Mouse (Mus musculus) midbrain, embryonic 12.5 days (tissue): ENCODE data around the gene Vps33b. TPM values are rescaled to one million over a fixed set of nuclear protein-coding genes. Genes with fewer than 3 reads are reported as not detected.

Experiments used
- ATAC-seq: fragments of 200-750 bp; cut with Nextera tagmentation; 2 replicates; pipeline ENCODE4 v1.8.0; 2017; ENCODE audit warnings: low read depth, moderate TSS enrichment, moderate library complexity; ENCODE audit not compliant: low FRiP score
- H3K27ac ChIP-seq: fragments of 300-500 bp; sonication (generic); replicated peaks from 2 replicates; pipeline ENCODE4 v1.5.1; 2016; ENCODE audit warnings: mild to moderate bottlenecking
- H3K27me3 ChIP-seq: fragments of 300-500 bp; sonication (generic); 2 replicates; pipeline ENCODE4 v1.6.1; 2016; ENCODE audit warnings: mild to moderate bottlenecking
- H3K36me3 ChIP-seq: fragments of 300-500 bp; sonication (generic); 2 replicates; pipeline ENCODE4 v1.6.1; 2016
- H3K4me1 ChIP-seq: fragments of 300-500 bp; sonication (generic); 2 replicates; pipeline ENCODE4 v1.6.1; 2016
- H3K4me2 ChIP-seq: fragments of 300-500 bp; sonication (generic); replicated peaks from 2 replicates; pipeline ENCODE4 v1.6.1; 2016; ENCODE audit warnings: mild to moderate bottlenecking, moderate library complexity
- H3K4me3 ChIP-seq: fragments of 300-500 bp; sonication (generic); 2 replicates; pipeline ENCODE4 v1.5.1; 2016; ENCODE audit warnings: mild to moderate bottlenecking
- H3K9ac ChIP-seq: fragments of 300-500 bp; sonication (generic); replicated peaks from 2 replicates; pipeline ENCODE4 v1.6.1; 2016; ENCODE audit warnings: mild to moderate bottlenecking, moderate library complexity
- H3K9me3 ChIP-seq: fragments of 300-500 bp; sonication (generic); 2 replicates; pipeline ENCODE4 v1.6.1; 2016; ENCODE audit warnings: mild to moderate bottlenecking
- WGBS: fragments of 180-500 bp; shearing (Covaris S2); methylation state at CpG from one replicate; pipeline ENCODE4 v1.1.7; 2016; 5-methylcytosine and 5-hydroxymethylcytosine counted together
- polyA plus RNA-seq: library from polyadenylated mRNA; unstranded; fragments of >200 nt; fragmentation: Nextera tagmentation; extraction: Ambion mirVana; gene quantifications from 2 replicates; pipeline ENCODE4 v1.2.1, GENCODE M21; 2016

Gene Vps33b
- polyA plus RNA-seq: 18.5 and 21.4 TPM in 2 replicates

DNA sequence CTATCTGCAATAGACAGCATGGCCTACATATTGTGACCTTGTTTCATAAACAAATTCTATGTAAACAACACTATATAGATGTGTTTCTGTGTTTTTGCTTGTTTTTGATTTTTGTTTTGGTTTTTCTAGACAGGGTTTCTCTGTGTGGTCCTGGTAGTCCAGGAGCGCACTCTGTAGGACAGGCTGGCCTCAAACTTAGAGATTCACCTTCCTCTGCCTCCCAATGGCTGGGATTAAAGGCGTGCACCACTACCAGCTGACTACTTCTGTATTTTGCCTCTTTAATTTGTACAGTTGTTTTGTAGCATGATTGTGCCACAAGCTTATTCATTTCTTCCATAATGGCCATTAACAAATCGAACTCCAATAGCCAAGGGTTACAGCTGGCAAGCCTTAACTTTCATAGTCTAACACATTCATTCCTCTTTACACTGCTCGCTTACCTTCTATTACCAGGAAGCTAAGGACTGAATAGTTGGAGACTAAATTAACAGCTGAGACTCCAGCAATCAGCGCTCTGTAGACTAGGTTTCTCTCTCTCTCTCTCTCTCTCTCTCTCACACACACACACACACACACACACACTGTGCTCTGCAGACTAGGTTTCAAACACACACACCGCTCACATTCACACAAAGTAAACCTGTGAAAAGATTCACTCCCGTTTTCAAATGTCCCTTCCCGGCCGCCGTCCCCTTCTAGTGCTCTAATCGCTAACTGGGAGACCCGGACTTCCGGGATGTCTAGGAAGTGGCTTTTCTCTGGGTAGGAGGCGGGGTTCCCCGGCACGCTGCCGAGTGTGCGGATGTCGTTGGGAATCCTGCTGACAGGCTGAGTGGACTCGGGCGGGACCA lies at the start of gene Vps33b:
Vps33b (plus strand) TSS at position 753 of the 854 bp plus-strand sequence.
- 4% methylated on average over 21 of the region's 21 CpGs for WGBS
- peak within 1 kb of the TSS; percentile 73 for H3K27ac ChIP-seq
- peak within 1 kb of the TSS; percentile 70 for H3K9ac ChIP-seq

DNA sequence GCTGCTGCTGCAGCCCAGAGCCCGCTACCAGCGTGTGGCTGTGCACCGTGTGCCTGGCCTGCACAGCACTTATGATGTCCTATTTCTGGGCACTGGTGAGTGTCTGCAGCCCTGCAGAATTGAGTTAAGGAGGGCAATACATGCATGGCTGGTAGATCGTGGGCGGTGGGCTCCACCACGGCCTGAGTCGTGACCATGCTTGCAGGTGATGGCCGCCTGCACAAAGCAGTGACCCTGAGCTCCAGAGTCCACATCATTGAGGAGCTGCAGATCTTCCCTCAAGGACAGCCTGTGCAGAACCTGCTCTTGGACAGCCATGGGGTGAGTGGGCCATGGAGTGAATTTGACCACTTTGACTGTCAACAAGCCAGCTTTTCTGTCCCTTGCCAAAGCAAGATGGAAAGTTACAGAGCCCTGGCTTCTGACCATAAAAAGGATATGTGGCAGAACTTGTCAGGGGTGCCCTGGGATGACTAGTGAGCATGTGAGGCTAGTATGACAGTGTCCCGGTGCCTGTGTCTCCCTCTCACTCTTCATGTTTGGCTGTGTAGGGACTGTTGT lies 49.1 kb upstream of the Vps33b start:
- peaks cover under 1% of the 10 kb centered on the region; the same call in 1 of the 2 replicates for H3K4me1 ChIP-seq
- H3K9ac ChIP-seq: no peak overlapping the region
- H3K27me3 ChIP-seq: no peaks in the 10 kb centered on the region
- no peak overlapping the region for H3K4me2 ChIP-seq
- no peak for ATAC-seq
- WGBS: 95% methylated on average over 9 of the region's 9 CpGs
- H3K4me3 ChIP-seq: no peak overlapping the region
- H3K27ac ChIP-seq: no peak overlapping the region
- peaks cover 86% of the 10 kb centered on the region for H3K36me3 ChIP-seq
- no peaks in the 10 kb centered on the region for H3K9me3 ChIP-seq

More for the DNA sequence above, at the start of gene Vps33b:
- H3K36me3 ChIP-seq: peaks cover 51% of the 10 kb centered on the region
- H3K27me3 ChIP-seq: no peaks in the 10 kb centered on the region
- peak; percentile 90 for ATAC-seq
- H3K4me2 ChIP-seq: peak within 1 kb of the TSS; percentile 92
- peaks cover 23% of the 10 kb centered on the region for H3K4me1 ChIP-seq
- H3K9me3 ChIP-seq: peaks cover 11% of the 10 kb centered on the region
- peak within 1 kb of the TSS; percentile 87 for H3K4me3 ChIP-seq

- H3K27me3 ChIP-seq: no peaks in the 10 kb centered on the region
- no peaks in the 10 kb centered on the region for H3K4me1 ChIP-seq
- no peak for ATAC-seq
- no peak overlapping the region for H3K9ac ChIP-seq
- H3K27ac ChIP-seq: no peak overlapping the region
- peaks cover 94% of the 10 kb centered on the region for H3K36me3 ChIP-seq
- H3K9me3 ChIP-seq: no peaks in the 10 kb centered on the region
- no peak overlapping the region for H3K4me3 ChIP-seq
- H3K4me2 ChIP-seq: no peak overlapping the region
- WGBS: 84% methylated on average over 4 of the region's 4 CpGs
These were observed 48.2 kb upstream of the Vps33b start for GRCm38 (mm10) chr7:80221179-80221750.

- Histone ChIP-seq H3K9ac (no peak overlapping the region), H3K36me3 (peaks cover 53% of the 10 kb centered on the region), H3K4me1 (peaks cover 7% of the 10 kb centered on the region), H3K4me3 (no peak overlapping the region), H3K27me3 (peaks cover 22% of the 10 kb centered on the region), H3K27ac (no peak overlapping the region), H3K9me3 (no peaks in the 10 kb centered on the region), H3K4me2 (no peak overlapping the region)
- ATAC-seq: no peak
- WGBS: 95% methylated on average over 4 of the region's 4 CpGs
These were observed 42.4 kb upstream of the Vps33b start for GRCm38 (mm10) chr7:80227065-80227464.

GRCm38 (mm10) chr7:80230196-80230595 lies 39.3 kb upstream of the Vps33b start:
- Histone ChIP-seq H3K4me3 (no peak overlapping the region), H3K36me3 (peaks cover 26% of the 10 kb centered on the region), H3K4me1 (peaks cover 20% of the 10 kb centered on the region), H3K9me3 (no peaks in the 10 kb centered on the region), H3K9ac (no peak overlapping the region), H3K27ac (no peak overlapping the region), H3K4me2 (no peak overlapping the region), H3K27me3 (peaks cover 22% of the 10 kb centered on the region)
- 64% methylated on average over 6 of the region's 6 CpGs for WGBS
- no peak for ATAC-seq

DNA sequence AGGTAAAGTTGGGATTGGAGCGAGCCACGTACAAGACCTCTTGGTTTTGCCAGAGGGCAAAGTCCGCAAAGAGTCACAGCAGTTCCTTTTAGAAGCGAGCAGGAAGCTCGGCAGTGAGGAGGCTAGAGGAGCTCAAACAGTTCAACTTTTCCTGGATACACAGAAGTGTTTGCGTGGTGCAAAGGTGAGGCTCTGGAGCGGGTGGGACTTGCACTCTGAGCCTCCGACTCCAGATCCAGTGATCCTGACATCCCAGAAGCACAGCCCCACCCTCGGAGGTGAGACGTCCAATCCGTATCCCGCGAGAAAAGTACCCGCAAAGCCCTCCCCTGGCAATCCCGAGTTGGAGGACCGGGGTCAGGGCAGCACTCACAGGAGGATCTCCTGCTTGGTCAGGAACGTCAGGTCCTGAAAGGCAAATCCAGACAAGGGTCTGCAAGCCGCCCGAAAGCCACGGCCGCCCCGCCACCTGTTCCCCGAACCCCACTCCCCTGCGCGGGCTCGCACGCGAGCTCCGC lies 37.4 kb upstream of the Vps33b start:
- Histone ChIP-seq H3K27me3 (peaks cover 22% of the 10 kb centered on the region), H3K4me3 (peak overlapping the region; percentile 73), H3K4me1 (peaks cover 20% of the 10 kb centered on the region), H3K9me3 (no peaks in the 10 kb centered on the region), H3K27ac (no peak overlapping the region; the same call in 1 of the 2 replicates), H3K9ac (peak overlapping the region; percentile 62), H3K36me3 (peaks cover 12% of the 10 kb centered on the region), H3K4me2 (peak overlapping the region; percentile 83)
- 2% methylated on average over 29 of the region's 29 CpGs for WGBS
- ATAC-seq: no peak

DNA sequence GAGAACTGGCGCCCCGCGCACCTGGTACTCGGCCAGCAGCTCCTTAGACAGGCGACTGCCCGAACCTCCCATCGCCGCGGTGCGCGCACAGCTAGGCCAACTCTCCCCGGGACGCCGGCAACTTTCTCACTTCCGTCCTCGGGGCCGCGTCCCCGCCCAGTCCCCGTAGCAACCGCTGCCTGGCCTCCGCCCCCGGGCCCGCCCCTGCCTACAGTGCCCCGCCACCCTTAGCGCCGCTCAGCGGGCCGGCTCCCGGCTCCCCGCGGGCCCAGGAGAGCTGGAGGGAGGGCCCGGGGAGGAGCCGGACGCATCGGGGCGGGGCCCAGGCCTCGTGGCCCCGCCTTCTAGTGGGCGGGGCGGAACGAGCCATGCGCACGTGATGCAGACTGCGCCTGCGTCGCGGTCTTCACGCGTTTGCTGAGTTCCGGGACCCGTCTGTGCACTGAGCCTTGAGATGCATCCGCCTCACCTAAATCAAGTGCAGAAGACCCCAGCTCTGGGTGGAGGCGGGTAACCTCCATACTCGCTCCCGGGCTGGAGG lies 36.9 kb upstream of the Vps33b start, which contains the start of the genes Cib1 and Gdpgp1:
Cib1 (minus strand) TSS at position 325 of the 541 bp plus-strand sequence.
Gdpgp1 (plus strand) TSS at position 377 of the 541 bp plus-strand sequence.
- Histone ChIP-seq H3K9me3 (no peaks in the 10 kb centered on the region), H3K27me3 (peaks cover 22% of the 10 kb centered on the region), H3K9ac (peak within 1 kb of the TSS; percentile 70), H3K4me3 (peak within 1 kb of the TSS; percentile 73), H3K4me2 (peak within 1 kb of the TSS; percentile 83), H3K27ac (peak within 1 kb of the TSS; percentile 40; the same call in 1 of the 2 replicates), H3K4me1 (peaks cover 20% of the 10 kb centered on the region), H3K36me3 (peaks cover 6% of the 10 kb centered on the region; the same call in 1 of the 2 replicates)
- peak; percentile 97 for ATAC-seq
- under 1% methylated on average over 54 of the region's 56 CpGs for WGBS

DNA sequence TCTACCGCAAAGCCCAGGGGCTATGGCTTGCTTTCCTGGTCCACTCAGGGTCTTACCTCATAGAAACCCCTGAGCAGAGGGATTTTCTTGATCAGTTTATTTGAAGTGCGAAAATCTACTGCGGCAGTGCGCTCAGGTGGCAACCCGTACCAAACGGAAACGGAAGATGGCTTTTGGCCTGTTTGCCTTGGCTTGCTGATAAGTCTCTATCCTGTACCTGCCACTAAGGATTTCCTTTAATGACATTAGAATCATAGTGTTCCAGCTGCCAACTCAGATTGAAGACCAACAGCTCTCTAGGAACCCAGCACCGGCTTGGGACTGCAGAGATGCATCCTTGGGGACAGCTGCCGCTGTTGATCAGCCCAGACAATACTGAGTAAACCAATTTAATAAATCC lies 35.6 kb upstream of the Vps33b start:
- WGBS: 72% methylated on average over 9 of the region's 9 CpGs
- Histone ChIP-seq H3K4me1 (peaks cover 20% of the 10 kb centered on the region), H3K9me3 (no peaks in the 10 kb centered on the region), H3K27me3 (peaks cover 22% of the 10 kb centered on the region), H3K9ac (no peak overlapping the region), H3K27ac (no peak overlapping the region), H3K4me3 (0 out of 2 replicates have a peak overlapping the region, but pooled peaks have one; percentile 10), H3K4me2 (peak overlapping the region; percentile 83), H3K36me3 (peaks cover 8% of the 10 kb centered on the region)
- no peak for ATAC-seq

DNA sequence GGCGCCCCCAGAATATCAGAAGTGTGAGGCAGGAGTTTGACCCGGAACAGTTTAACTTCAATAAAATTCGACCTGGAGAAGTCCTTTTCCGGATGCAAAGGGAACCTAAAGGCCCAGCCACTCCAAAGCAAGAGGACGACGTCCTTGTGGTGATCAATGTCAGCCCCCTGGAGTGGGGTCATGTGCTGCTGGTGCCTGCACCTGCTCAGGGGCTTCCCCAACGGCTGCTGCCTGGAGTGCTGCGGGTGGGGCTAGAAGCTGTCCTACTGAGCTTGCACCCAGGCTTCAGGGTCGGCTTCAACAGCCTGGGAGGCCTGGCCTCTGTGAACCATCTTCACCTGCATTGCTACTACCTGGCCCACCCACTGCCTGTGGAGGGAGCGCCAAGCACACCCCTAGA lies 30.9 kb upstream of the Vps33b start:
- peaks cover 6% of the 10 kb centered on the region for H3K4me1 ChIP-seq
- no peak overlapping the region for H3K9ac ChIP-seq
- H3K36me3 ChIP-seq: peaks cover 20% of the 10 kb centered on the region
- no peak for ATAC-seq
- 91% methylated on average over 10 of the region's 10 CpGs for WGBS
- H3K27me3 ChIP-seq: no peaks in the 10 kb centered on the region
- no peak overlapping the region for H3K4me2 ChIP-seq
- H3K9me3 ChIP-seq: no peaks in the 10 kb centered on the region
- no peak overlapping the region for H3K27ac ChIP-seq
- H3K4me3 ChIP-seq: no peak overlapping the region

DNA sequence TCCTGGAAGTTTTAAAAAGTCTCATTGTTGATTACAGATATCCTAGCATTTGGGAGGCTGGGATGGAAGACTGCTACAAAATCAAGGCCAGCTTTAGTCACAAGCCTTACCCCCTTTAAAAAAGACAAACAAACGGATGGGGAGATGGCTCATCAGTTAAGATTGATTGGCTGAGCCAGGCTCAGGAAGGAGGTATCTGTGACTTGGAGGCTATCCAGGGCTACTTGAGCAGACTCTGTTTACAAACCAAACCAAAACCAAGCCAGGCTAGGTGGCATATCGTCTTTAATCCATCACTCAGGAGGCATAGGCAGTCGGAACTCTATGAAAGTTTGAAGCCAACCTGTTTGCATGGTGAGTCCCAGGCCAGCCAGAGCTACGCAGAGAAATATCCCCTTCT lies 27.8 kb upstream of the Vps33b start:
- 89% methylated on average over 4 of the region's 4 CpGs for WGBS
- Histone ChIP-seq H3K9ac (no peak overlapping the region), H3K36me3 (peaks cover 20% of the 10 kb centered on the region), H3K4me1 (no peaks in the 10 kb centered on the region), H3K9me3 (no peaks in the 10 kb centered on the region), H3K27ac (no peak overlapping the region), H3K4me3 (no peak overlapping the region), H3K27me3 (no peaks in the 10 kb centered on the region), H3K4me2 (no peak overlapping the region)
- ATAC-seq: no peak

GRCm38 (mm10) chr7:80244851-80245250 lies 24.6 kb upstream of the Vps33b start:
- 90% methylated on average over 4 of the region's 4 CpGs for WGBS
- Histone ChIP-seq H3K27ac (no peak overlapping the region), H3K27me3 (no peaks in the 10 kb centered on the region), H3K4me2 (no peak overlapping the region), H3K9me3 (no peaks in the 10 kb centered on the region), H3K9ac (no peak overlapping the region), H3K36me3 (peaks cover 5% of the 10 kb centered on the region), H3K4me1 (no peaks in the 10 kb centered on the region), H3K4me3 (no peak overlapping the region)
- ATAC-seq: no peak
